Mouse (Mus musculus): ENCODE results near the gene Zfp426.

Zfp426 gene

GRCm38 (mm10) chr9:20453647-20454046, 38.9 kb downstream of the Zfp426 start:
- DNase-seq (ENCODE audit: low spot score): no peak

GRCm38 (mm10) chr9:20451493-20451892, 41.1 kb downstream of the Zfp426 start:
- no peak for DNase-seq (ENCODE audit: low spot score)

- no peak for DNase-seq (ENCODE audit: low spot score)
Observed at GRCm38 (mm10) chr9:20443183-20443783, 49.3 kb downstream of the Zfp426 start.

DNA sequence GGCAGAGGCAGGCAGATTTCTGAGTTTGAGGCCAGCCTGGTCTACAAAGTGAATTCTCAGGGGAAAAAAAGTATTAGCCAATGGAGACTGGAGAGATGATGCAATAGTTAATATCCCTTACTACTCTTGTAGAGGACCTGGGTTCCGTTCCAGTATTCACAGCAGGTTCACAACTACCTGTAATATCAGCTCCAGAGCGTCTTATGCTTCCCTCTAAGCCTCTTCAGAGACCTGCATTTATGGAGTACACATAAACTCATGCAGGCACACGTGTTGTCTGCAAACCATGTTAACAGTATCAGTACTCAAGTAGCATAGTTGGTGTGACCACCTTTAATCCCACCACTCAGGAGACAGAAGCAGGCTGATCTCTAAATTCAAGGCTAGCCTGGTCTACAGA, 62.5 kb downstream of the Zfp426 start:
- DNase-seq (ENCODE audit: low spot score): no peak
